Comparison of ENCODE assay signal across 8 mouse cellular contexts in genomic region chr9:31281663-31282015, GRCm38 (mm10). TPM values are rescaled to one million over a fixed set of nuclear protein-coding genes. Genes with fewer than 3 reads are reported as not detected.
DNase-seq lines count a peak whose midpoint lies in the region; ATAC-seq and TF ChIP-seq lines count a peak whose summit lies in the region.

No protein-coding gene starts in this region.

- H3K79me2 ChIP-seq in liver, adult 2 months (ENCODE audit: control insufficient read depth, insufficient read depth, low read length), result peaks cover 8% of the 10 kb centered on the region; the same call in 1 of the 2 replicates

- H3K9me3 ChIP-seq in kidney, embryonic 14.5 days (ENCODE audit: control insufficient read depth, low read length), result no peaks in the 10 kb centered on the region
- H3K9me3 ChIP-seq in heart, embryonic 15.5 days (replicated peaks), result no peaks in the 10 kb centered on the region

- H3K4me1 ChIP-seq in kidney, embryonic 14.5 days (ENCODE audit: control insufficient read depth, insufficient read depth, low read length), result peaks cover 9% of the 10 kb centered on the region
- H3K4me1 ChIP-seq in heart, embryonic 15.5 days (replicated peaks), result peaks cover 16% of the 10 kb centered on the region
- peaks cover 11% of the 10 kb centered on the region for H3K4me1 ChIP-seq in liver, adult 2 months (ENCODE audit: control insufficient read depth, insufficient read depth, low read length)

- H3K9ac ChIP-seq in kidney, embryonic 14.5 days (ENCODE audit: low read depth, low read length), result peak overlapping the region; percentile 97
- H3K9ac ChIP-seq in heart, embryonic 15.5 days, result peak overlapping the region; percentile 96
- H3K9ac ChIP-seq in liver, adult 2 months (ENCODE audit: low read depth, low read length), result peak overlapping the region; percentile 99

- no peaks in the 10 kb centered on the region for H3K27me3 ChIP-seq in kidney, embryonic 14.5 days (ENCODE audit: control insufficient read depth, insufficient read depth, low read length)
- H3K27me3 ChIP-seq in heart, embryonic 15.5 days, result no peaks in the 10 kb centered on the region
- H3K27me3 ChIP-seq in liver, adult 2 months (ENCODE audit: control insufficient read depth, insufficient read depth, low read length), result no peaks in the 10 kb centered on the region

- peak overlapping the region; percentile 99; the same call in 1 of the 2 replicates for H3K27ac ChIP-seq in kidney, embryonic 14.5 days (ENCODE audit: low read depth, low read length)
- peak overlapping the region; percentile 99 for H3K27ac ChIP-seq in heart, embryonic 15.5 days
- peak overlapping the region; percentile 99 for H3K27ac ChIP-seq in liver, adult 2 months (replicated peaks; ENCODE audit: insufficient read depth, low read depth, low read length)

- WGBS in kidney, embryonic 14.5 days, result 5% methylated on average over 11 of the region's 11 CpGs
- 8% methylated on average over 11 of the region's 11 CpGs for WGBS in heart, embryonic 15.5 days
- 2% methylated on average over 11 of the region's 11 CpGs for WGBS in liver, adult 2 months

- H3K4me2 ChIP-seq in kidney, embryonic 14.5 days (replicated peaks; ENCODE audit: low read depth, low read length), result peak overlapping the region; percentile 56
- H3K4me2 ChIP-seq in heart, embryonic 15.5 days, result peak overlapping the region; percentile 81

- ATAC-seq in kidney, embryonic 14.5 days (ENCODE audit: low FRiP score, low TSS enrichment), result no peak
- no peak for ATAC-seq in heart, embryonic 15.5 days (replicated peaks; ENCODE audit: insufficient number of reproducible peaks, insufficient read depth, low FRiP score, low read depth)

- DNase-seq in kidney, adult 18-20 months, result no peak
- peak; percentile 75 for DNase-seq in brain, embryonic 14.5 days (ENCODE audit: low read depth)
- peak; percentile 86 for DNase-seq in liver, adult 2 months (ENCODE audit: extremely low read depth, low read depth, low spot score)
- peak; percentile 57 for DNase-seq in neural tube, embryonic 10.5 days (ENCODE audit: extremely low spot score, low spot score)
- DNase-seq in c-Kit-positive CD71-positive TER-119-positive erythroid progenitor cells, embryonic 14.5 days (ENCODE audit: low spot score), result no peak
- DNase-seq in gastrocnemius, adult 8-10 months (ENCODE audit: low spot score in 2 of 2), result no peak

- TF ChIP-seq POLR2A in brain, embryonic 14.5 days (IDR thresholded peaks at IDR 0.05; ENCODE audit: borderline replicate concordance, extremely low read depth, insufficient read depth, insufficient read length, poor library complexity, severe bottlenecking), result no peak
- TF ChIP-seq POLR2A in liver, adult 2 months (IDR thresholded peaks at IDR 0.05; ENCODE audit: extremely low read depth, insufficient read depth, low read length), result peak; percentile 47

- TF ChIP-seq CTCF in brain, embryonic 14.5 days (IDR thresholded peaks at IDR 0.05; ENCODE audit: borderline replicate concordance, extremely low read depth, insufficient read depth, insufficient read length), result no peak
- 0 out of 2 replicates have a peak, but pooled peaks have one; percentile 3 for TF ChIP-seq CTCF in liver, adult 2 months (IDR thresholded peaks at IDR 0.05; ENCODE audit: low read depth, low read length)

- peak overlapping the region; percentile 87 for H3K4me3 ChIP-seq in kidney, embryonic 14.5 days (ENCODE audit: low read length)
- peak overlapping the region; percentile 84 for H3K4me3 ChIP-seq in heart, embryonic 15.5 days
- peak overlapping the region; percentile 100 for H3K4me3 ChIP-seq in liver, adult 2 months (ENCODE audit: insufficient read depth, low read depth, low read length)

- H3K36me3 ChIP-seq in kidney, embryonic 14.5 days (ENCODE audit: control insufficient read depth, insufficient read depth, low read length), result no peaks in the 10 kb centered on the region
- no peaks in the 10 kb centered on the region for H3K36me3 ChIP-seq in heart, embryonic 15.5 days
- no peaks in the 10 kb centered on the region for H3K36me3 ChIP-seq in liver, adult 2 months (ENCODE audit: control insufficient read depth, insufficient read depth, low read length)

RNA-seq across cellular contexts. Expression of gene Prdm10, which starts 1.3 kb away (rescaled TPM):
- polyA plus RNA-seq in kidney, embryonic 14.5 days (2014; fragmentation: Nextera tagmentation; extraction: Ambion mirVana), result 5.1 and 7.7 TPM in 2 replicates
- 30.2 and 30.6 TPM in 2 replicates for polyA plus RNA-seq in brain, embryonic 14.5 days (2012; rRNA removed)
- polyA plus RNA-seq in heart, embryonic 15.5 days (2015; fragmentation: Nextera tagmentation; extraction: Ambion mirVana), result 3.2 and 4.2 TPM in 2 replicates
- total RNA-seq in liver, adult 2 months (2014; rRNA removed), result 2.7 and 3.6 TPM in 2 replicates
- 4.5 and 4.8 TPM in 2 replicates for polyA plus RNA-seq in liver, adult 2 months (2012; rRNA removed)
- total RNA-seq in gastrocnemius, adult 8-10 months (2022), result 1 to 10 TPM; 3.7 to 5.1 (median 3.7) TPM

Comparison
In these comparisons a context has a peak if more than half of its experiments do, and no peak if none do; other contexts are left out.
1. DNase-seq: peak in brain, embryonic 14.5 days (single experiment), liver, adult 2 months (single experiment) and neural tube, embryonic 10.5 days (single experiment); none in kidney, adult 18-20 months (single experiment), c-Kit-positive CD71-positive TER-119-positive erythroid progenitor cells, embryonic 14.5 days (single experiment) and gastrocnemius, adult 8-10 months (0 of 2).
2. Peak in every context shown above with its lines, with median percentiles within 50 percentile points of each other: H3K27ac ChIP-seq, H3K4me3 ChIP-seq and H3K9ac ChIP-seq.